Mouse (Mus musculus) megakaryocyte-erythroid progenitor cell, adult 5 weeks (primary cell): ENCODE data around the gene Vmn1r200. TPM values are rescaled to one million over a fixed set of nuclear protein-coding genes. Genes with fewer than 3 reads are reported as not detected.

ENCODE experiments used
- polyA plus RNA-seq: library from polyadenylated mRNA; stranded (reverse); fragments of >175 nt; gene quantifications from 2 replicates; pipeline ENCODE4 v1.2.3, GENCODE M21; 2012

Vmn1r200 gene
- not detected in 2 replicates for polyA plus RNA-seq

DNA sequence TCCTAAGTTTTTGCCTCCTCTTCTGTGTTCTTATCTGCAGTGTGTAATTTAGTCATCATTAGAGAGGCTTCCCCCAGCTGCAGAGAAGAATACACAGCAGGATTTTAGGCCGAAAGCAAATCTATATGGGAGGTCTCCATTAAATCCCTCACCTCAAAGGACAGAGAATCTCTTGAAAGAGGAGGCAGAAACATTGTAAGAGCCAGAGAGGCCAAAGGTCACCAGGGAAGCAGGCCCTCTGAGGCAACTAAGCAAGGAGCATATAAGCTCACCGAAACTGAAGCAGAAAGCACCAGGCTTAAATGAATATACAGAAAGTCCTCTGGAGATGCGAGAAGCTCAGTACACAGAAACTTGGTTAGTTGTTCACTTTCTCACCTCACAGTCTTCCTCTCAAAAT is at the start of gene Vmn1r200:
Gene Vmn1r200, plus strand, starts transcription at position 301 of the 400 bp plus-strand sequence.

DNA sequence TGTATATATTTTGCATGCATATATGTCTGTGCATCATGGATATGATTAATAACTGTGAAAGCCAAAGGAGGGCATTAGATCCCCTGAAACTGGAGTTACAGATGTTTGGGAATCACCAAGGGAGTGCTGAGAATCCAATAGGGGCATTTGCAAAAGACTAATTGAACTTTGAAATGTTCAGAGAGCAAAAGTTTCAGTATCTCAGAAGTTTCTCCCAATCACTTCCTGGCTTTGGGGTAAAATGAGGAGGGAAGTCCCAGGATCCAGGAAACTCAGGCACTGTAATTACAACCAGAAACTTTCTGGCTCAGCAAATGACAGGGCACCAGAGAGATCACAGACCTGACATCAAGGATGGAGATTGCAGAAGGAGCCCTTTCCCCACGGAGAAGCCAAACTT is 40.1 kb upstream of the Vmn1r200 start, which contains the start of gene Vmn1r198:
Gene Vmn1r198, plus strand, starts transcription at position 301 of the 400 bp plus-strand sequence.

GRCm38 (mm10) chr13:22379518-22379917 is 10.7 kb upstream of the Vmn1r200 start, which contains the start of gene Vmn1r199:
Vmn1r199 (plus strand) TSS chr13:22379818.

Other genes with a start within 250 kb of the Vmn1r200 start
- not detected in 2 replicates for gene Vmn1r191, start 206.4 kb upstream of the Vmn1r200 start, polyA plus RNA-seq
- not detected in 2 replicates for gene Vmn1r192, start 199.2 kb upstream of the Vmn1r200 start, polyA plus RNA-seq
- 0.02 TPM in 1 of 2 replicates, not detected in the other for gene Vmn1r193, start 167.2 kb upstream of the Vmn1r200 start, polyA plus RNA-seq
- gene Vmn1r194, start 146.2 kb upstream of the Vmn1r200 start, polyA plus RNA-seq, result not detected in 2 replicates
- gene Vmn1r195, start 119.9 kb upstream of the Vmn1r200 start, polyA plus RNA-seq, result not detected in 2 replicates
- gene Vmn1r196, start 100.5 kb upstream of the Vmn1r200 start, polyA plus RNA-seq, result not detected in 2 replicates
- not detected in 2 replicates for gene Vmn1r197, start 65.8 kb upstream of the Vmn1r200 start, polyA plus RNA-seq
- gene Vmn1r198, start 40.0 kb upstream of the Vmn1r200 start, polyA plus RNA-seq, result not detected in 2 replicates
- not detected in 2 replicates for gene Vmn1r199, start 10.6 kb upstream of the Vmn1r200 start, polyA plus RNA-seq
- gene Vmn1r201, start 81.5 kb downstream of the Vmn1r200 start, polyA plus RNA-seq, result not detected in 2 replicates
- gene Vmn1r202, start 115.0 kb downstream of the Vmn1r200 start, polyA plus RNA-seq, result not detected in 2 replicates
- not detected in 2 replicates for gene Vmn1r203, start 127.7 kb downstream of the Vmn1r200 start, polyA plus RNA-seq
- gene Vmn1r204, start 162.8 kb downstream of the Vmn1r200 start, polyA plus RNA-seq, result not detected in 2 replicates
- not detected in 2 replicates for gene Vmn1r205, start 202.6 kb downstream of the Vmn1r200 start, polyA plus RNA-seq
- gene Vmn1r206, start 233.9 kb downstream of the Vmn1r200 start, polyA plus RNA-seq, result 0.02 TPM in 1 of 2 replicates, not detected in the other